Comparison of ENCODE assay signal across 8 mouse cellular contexts in the genomic region with DNA sequence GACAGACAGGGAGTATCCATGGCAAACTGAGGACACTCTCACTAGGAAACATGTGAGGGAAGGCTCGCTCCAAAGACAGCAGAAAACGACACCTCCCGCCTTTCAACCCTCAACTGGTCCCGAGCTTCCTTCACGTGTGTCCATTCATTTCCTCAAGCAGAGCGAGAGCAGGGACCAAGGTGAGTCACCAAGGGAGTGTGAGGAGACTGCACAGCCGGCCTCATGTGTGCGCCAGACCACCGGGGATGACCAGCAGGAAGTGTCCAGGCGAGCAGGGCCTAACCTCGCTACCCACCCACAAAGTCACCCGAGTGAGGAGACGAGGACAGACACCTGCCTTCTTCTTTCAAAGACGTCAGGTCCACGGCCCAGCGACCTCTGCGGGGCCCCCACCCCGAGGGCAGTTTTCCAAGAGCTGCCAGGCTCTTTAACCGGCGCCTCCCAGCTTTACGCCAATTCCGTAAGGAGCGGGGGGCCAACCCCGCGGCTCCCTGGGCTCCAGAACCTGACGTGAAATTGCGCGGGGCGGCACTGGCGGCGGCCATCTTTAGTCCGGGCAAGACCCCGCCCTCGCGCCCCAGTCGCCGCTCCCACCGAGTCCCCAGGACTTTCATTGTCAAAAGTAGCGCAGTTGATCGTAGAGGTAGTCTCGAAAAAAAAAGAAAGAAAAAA. TPM values are rescaled to one million over a fixed set of nuclear protein-coding genes. Genes with fewer than 3 reads are reported as not detected.
DNase-seq lines count a peak whose midpoint lies in the region; ATAC-seq lines count a peak whose summit lies in the region.

No protein-coding gene starts in this region.

- H3K27ac ChIP-seq in hindbrain, embryonic 13.5 days, result peak overlapping the region; percentile 99

- H3K36me3 ChIP-seq in hindbrain, embryonic 13.5 days, result no peaks in the 10 kb centered on the region

- peak overlapping the region; percentile 74 for H3K4me2 ChIP-seq in hindbrain, embryonic 13.5 days

- H3K9ac ChIP-seq in hindbrain, embryonic 13.5 days, result peak overlapping the region; percentile 98

- DNase-seq in adrenal gland, adult (ENCODE audit: inconsistent age in 2 of 2, low spot score in 1 of 2), result peak; percentile 93 to 97
- DNase-seq in cerebellum, postnatal 14 days, result peak; percentile 93 to 95
- peak; percentile 84 to 93 for DNase-seq in frontal cortex, adult 2 months (ENCODE audit: extremely low spot score in 1 of 2, low spot score in 1 of 2)
- peak; percentile 92 to 94 for DNase-seq in layer of hippocampus, postnatal 10 days (ENCODE audit: low spot score in 2 of 2)
- DNase-seq in lung, postnatal 14 days, result peak; percentile 90
- DNase-seq in retina, embryonic 14.5 days (ENCODE audit: low spot score), result peak; percentile 89
- DNase-seq in natural killer cell, adult 2 months (ENCODE audit: low spot score in 2 of 2), result no peak

- WGBS in hindbrain, embryonic 13.5 days, result under 1% methylated on average over 41 of the region's 41 CpGs

- H3K4me3 ChIP-seq in hindbrain, embryonic 13.5 days, result peak overlapping the region; percentile 99

- ATAC-seq in hindbrain, embryonic 13.5 days (ENCODE audit: low FRiP score), result peak; percentile 93

- no peaks in the 10 kb centered on the region for H3K27me3 ChIP-seq in hindbrain, embryonic 13.5 days

- peaks cover 21% of the 10 kb centered on the region for H3K4me1 ChIP-seq in hindbrain, embryonic 13.5 days (replicated peaks)

- no peaks in the 10 kb centered on the region for H3K9me3 ChIP-seq in hindbrain, embryonic 13.5 days

RNA-seq across cellular contexts. Expression of a gene that starts 0.5 kb away (rescaled TPM):
- polyA plus RNA-seq in frontal cortex, adult 2 months (2012; rRNA removed), result 244 and 267 TPM in 2 replicates
- polyA plus RNA-seq in hindbrain, embryonic 13.5 days (2015; fragmentation: Nextera tagmentation; extraction: Ambion mirVana), result 264 and 267 TPM in 2 replicates
- 100 to 1,000 TPM; 268 to 271 TPM for total RNA-seq in layer of hippocampus, postnatal 10 days (2021)

Comparison
In these comparisons a context has a peak if more than half of its experiments do, and no peak if none do; other contexts are left out.
1. DNase-seq: peak in adrenal gland, adult (2 of 2), cerebellum, postnatal 14 days (2 of 2), frontal cortex, adult 2 months (2 of 2), layer of hippocampus, postnatal 10 days (2 of 2), lung, postnatal 14 days (single experiment) and retina, embryonic 14.5 days (single experiment); none in natural killer cell, adult 2 months (0 of 2).